Mouse (Mus musculus): ENCODE measurements around the gene Tet3.

Tet3 gene

GRCm38 (mm10) chr6:83439781-83440180, 19.1 kb downstream of the Tet3 start:
- no peak for DNase-seq (ENCODE audit: low spot score)

GRCm38 (mm10) chr6:83439119-83439767, 19.6 kb downstream of the Tet3 start:
- no peak for DNase-seq (ENCODE audit: low spot score)

GRCm38 (mm10) chr6:83438584-83438983, 20.3 kb downstream of the Tet3 start:
- DNase-seq (ENCODE audit: low spot score): no peak

GRCm38 (mm10) chr6:83437802-83438201, 21.1 kb downstream of the Tet3 start:
- DNase-seq (ENCODE audit: low spot score): no peak

- no peak for DNase-seq (ENCODE audit: low spot score)
Observed at GRCm38 (mm10) chr6:83437225-83437624, 21.7 kb downstream of the Tet3 start.

- no peak for DNase-seq (ENCODE audit: low spot score)
Observed at GRCm38 (mm10) chr6:83436547-83436946, 22.3 kb downstream of the Tet3 start.

- DNase-seq (ENCODE audit: low spot score): peak; percentile 63
Observed at GRCm38 (mm10) chr6:83435174-83435573, 23.7 kb downstream of the Tet3 start.

- DNase-seq (ENCODE audit: low spot score): no peak
Observed at GRCm38 (mm10) chr6:83433546-83433945, 25.3 kb downstream of the Tet3 start.

GRCm38 (mm10) chr6:83432966-83433365, 25.9 kb downstream of the Tet3 start:
- DNase-seq (ENCODE audit: low spot score): peak; percentile 61

- DNase-seq (ENCODE audit: low spot score): peak; percentile 55
Observed at GRCm38 (mm10) chr6:83427968-83428731, 30.7 kb downstream of the Tet3 start.

GRCm38 (mm10) chr6:83427512-83427911, 31.4 kb downstream of the Tet3 start:
- DNase-seq (ENCODE audit: low spot score): no peak

GRCm38 (mm10) chr6:83426576-83426975, 32.3 kb downstream of the Tet3 start:
- no peak for DNase-seq (ENCODE audit: low spot score)

GRCm38 (mm10) chr6:83424053-83424404, 34.9 kb downstream of the Tet3 start:
- DNase-seq (ENCODE audit: low spot score): no peak

- no peak for DNase-seq (ENCODE audit: low spot score)
Observed at GRCm38 (mm10) chr6:83423400-83424052, 35.4 kb downstream of the Tet3 start.

- peak; percentile 72 for DNase-seq (ENCODE audit: low spot score)
Observed at GRCm38 (mm10) chr6:83421866-83422649, 36.8 kb downstream of the Tet3 start.

- no peak for DNase-seq (ENCODE audit: low spot score)
Observed at GRCm38 (mm10) chr6:83419516-83419915, 39.4 kb downstream of the Tet3 start.

- DNase-seq (ENCODE audit: low spot score): no peak
Observed at GRCm38 (mm10) chr6:83417531-83417930, 41.4 kb downstream of the Tet3 start.

- DNase-seq (ENCODE audit: low spot score): no peak
Observed at GRCm38 (mm10) chr6:83417104-83417502, 41.8 kb downstream of the Tet3 start.

GRCm38 (mm10) chr6:83416261-83417103, 42.4 kb downstream of the Tet3 start:
- DNase-seq (ENCODE audit: low spot score): no peak

- no peak for DNase-seq (ENCODE audit: low spot score)
Observed at GRCm38 (mm10) chr6:83415356-83415940, 43.4 kb downstream of the Tet3 start.

Data from urinary bladder, postnatal 14 days (tissue).